Mouse (Mus musculus) ES-E14 (cell line): ENCODE measurements around the gene Acad12.

Experiments
- MAFK ChIP-seq: IDR thresholded peaks from 2 replicates; pipeline ENCODE4 v1.6.1; 2014; ENCODE audit warnings: mild to moderate bottlenecking, low read depth, low read length, inconsistent platforms; ENCODE audit not compliant: insufficient read depth
- ZC3H11A ChIP-seq: IDR thresholded peaks from 2 replicates; pipeline ENCODE4 v1.6.1; 2012; ENCODE audit warnings: low read depth, mild to moderate bottlenecking, inconsistent platforms, low read length, borderline replicate concordance

DNA sequence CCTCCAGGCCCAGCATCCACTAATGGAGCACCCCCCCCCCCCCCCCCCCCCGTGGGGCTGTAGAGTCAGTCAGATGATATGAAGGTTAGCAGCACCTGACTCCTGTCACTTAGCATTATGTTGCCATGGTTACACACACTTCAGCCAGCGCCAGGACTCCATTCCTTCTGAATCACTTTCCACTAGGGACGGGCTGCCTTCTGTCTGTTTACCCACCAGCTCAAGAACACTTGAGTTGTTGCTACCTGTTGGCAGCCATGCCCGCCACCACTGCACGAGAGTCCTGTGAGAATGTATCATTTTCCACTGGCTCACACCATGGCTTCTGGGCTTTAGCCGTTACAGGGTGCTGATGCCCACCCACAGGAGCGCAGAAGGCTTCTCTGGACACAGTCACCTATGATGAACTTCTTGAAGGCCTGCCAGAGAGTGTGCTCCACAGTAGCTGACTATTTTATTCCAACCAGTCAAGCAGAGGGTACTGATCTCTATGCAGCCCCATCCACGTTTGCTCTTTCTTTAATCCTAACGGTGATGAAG is 48.8 kb downstream of the Acad12 start:
- TF ChIP-seq ZC3H11A (no peak), MAFK (no peak)
